Mouse (Mus musculus) embryo, embryonic 10.5 days (tissue): ENCODE results near the gene Ank.
A peak's percentile ranks its signal among the peaks of the same experiment; 100 is the strongest.

Experiments
- DNase-seq: peaks from one replicate; pipeline ENCODE4 v3.0.0-alpha.2; 2015; ENCODE audit warnings: low spot score

Ank gene

DNA sequence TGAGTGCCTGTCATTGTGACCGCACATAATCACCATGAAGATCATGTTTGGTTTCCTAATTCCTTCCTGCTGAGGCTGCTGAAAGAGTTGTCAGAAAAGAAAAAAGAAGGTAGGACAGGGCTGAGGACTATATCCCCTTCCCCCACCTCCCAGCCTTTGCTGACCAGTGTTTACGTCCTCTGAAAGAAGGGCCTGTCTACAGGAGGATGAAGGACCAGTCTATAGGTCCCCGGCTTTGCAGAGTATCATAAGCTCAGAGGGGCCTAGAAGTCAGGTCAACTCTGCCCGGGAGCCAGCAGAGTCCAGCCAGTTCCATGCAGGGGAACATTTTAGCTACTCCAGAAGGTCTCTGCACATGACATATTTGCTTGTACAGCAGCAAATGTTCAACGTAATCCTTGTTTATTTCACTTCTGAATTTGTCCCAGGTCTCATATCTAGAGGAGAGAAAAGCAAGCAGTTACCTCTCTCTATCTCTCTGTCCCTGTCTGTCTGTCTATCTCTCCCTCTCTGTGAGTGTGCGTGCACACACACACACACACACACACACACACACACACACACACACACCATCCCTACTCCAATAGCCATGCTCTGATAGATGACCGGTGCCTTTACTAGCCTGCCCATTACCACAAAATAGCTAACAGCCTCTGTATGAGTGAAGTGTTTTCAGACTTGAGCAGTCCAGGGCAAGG is 31.0 kb downstream of the Ank start:
- DNase-seq: peak; percentile 40

DNA sequence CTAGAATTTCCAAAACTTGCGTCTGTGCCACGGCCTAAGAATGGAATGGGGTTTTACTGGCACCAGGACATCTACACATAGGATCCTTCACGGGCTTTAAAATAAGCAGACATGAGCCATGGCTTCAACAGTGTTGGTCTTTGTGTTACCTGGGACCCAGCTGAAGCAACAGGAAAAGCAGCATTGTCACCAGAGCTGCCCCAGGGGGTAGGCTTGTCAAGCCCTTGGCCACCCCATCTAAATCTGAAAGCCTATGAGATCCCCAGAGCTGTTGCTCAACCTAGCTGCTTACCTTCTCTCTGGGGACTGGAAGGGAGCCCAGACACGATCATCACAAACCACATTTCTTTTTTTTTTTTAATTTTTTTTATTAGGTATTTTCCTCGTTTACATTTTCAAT is 31.6 kb downstream of the Ank start:
- no peak for DNase-seq

DNA sequence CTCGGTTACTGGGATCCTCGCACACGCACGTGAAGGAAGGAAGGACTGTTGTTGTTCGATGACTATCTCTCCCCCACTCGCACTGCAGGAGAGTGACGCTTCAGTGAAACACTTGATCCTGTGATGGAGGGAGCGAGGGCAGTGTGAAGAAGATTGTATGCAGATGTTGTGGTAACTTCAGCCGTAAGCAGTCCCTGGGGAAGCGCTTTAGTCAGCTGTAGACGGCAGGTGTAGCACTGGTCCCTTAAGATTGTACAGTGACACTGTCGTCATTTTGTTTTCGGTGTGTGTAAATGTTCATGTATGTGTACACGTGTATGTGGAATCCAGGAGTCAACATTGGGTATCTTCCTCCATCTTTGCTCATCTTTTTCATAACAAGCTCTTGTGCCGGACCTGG is 33.9 kb downstream of the Ank start:
- no peak for DNase-seq

DNA sequence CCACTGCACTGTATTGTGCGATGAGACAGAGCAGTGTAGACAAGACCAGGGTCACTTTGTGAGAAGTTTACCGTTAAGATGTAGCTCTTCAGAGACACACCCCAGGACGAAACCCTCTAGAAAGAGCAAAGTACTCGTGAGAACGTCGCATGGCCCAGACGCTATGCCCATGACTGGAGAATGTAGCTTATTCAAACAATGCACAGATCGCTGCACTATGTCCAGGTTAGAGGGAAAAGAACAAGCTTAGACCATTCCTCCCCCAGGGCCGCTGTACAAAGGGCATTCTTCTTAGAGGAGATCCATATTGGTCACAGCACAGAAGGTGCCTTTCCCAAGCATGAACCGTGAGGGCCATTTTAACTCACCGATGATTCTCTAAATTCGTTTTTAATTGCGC is 35.9 kb downstream of the Ank start:
- no peak for DNase-seq

DNA sequence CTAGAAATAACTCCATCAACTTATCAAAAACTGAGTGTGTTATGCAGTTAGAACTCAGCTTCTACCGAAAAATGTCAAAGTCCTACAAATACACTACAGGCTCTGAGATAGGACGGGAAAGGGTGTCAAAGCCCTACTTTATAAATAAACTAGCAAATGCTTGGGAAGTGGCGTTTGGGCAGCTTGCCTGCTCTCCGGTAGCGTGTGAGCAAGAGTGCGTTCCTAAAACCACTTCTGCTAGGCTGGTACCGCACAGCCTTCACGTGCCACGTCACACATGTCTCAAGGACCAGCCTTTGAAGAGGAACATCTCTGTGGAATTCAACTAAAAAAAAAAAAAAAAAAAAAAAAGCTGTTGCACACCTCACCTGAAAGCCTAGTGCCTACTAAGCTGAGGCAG is 36.7 kb downstream of the Ank start:
- no peak for DNase-seq

DNA sequence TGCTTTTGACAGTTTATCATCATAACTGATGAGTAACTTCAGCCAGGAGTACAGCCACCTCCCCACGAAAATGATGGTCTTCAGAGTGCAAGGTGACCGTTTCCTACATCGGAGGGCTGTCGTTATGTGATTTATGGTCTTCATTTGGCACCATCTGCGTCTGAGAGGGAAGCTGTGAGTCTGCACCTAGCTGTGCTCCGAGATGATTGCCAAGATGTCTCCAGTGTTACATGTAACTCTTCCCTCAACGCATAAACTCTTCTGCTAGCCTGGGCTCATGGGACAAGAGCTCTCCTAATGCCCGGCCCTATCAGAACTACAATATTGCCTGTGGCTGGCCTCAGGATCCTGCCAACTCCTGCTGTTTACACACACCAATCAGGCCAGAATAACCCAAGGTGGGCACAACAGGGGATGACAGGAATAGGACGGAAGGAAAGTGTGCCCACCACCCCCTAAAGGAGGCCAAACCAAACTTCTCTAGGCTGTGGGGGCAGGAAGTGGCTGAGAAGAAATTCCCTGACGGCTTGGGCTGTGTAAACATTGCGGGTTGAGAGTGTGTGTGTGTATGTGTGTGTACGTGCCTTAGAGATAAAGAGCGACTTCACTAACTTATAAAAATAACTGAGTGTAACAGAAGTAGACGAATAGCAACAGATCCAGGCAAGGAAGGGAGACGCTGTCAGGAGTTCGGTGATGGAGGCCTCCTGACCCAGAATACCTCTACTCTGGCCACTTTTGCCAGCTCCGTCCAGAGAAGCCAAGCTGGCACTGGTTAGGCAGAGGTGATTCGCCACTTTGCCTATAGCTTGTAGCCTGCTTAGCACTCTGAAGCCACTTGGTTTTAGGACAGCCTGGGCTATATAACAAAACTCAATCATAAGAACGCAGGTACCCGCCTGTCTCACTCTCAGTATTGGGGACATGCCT is 37.6 kb downstream of the Ank start:
- DNase-seq: no peak

DNA sequence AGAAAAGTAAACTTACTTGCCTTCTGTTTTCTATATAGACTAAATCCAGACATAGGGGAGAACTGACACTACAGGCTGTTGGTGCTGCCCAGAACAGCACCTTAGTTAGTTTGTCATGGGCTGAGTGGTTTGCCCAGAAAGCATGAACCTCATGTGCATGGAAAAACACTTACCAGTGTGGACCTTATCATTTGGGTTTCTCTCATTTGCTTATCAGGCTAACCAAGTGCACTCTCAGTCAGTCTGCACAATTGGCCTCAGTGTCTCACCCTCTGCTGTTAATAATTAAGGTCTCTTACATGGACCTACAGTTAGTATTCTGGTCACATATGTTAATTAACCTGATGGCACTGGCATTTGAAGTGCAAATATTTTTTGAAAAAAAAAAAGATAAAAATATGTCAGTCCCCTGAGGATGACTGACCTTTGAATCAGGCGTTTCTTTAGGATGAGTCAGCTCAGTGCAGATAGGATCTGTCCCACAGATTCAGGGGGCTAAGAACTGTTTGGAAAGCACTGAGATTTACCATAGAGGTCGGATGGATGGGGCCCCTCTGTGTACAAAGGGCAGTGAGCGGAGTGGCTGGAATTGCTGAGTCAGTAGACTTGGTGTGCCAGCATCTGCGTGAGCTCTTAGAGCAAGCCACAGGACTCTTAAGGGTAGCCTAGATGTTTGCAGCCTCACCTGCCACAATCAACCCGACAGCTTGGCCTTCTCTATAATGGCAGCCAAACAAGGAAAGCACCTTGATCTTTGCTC is 39.8 kb downstream of the Ank start:
- DNase-seq: no peak

DNA sequence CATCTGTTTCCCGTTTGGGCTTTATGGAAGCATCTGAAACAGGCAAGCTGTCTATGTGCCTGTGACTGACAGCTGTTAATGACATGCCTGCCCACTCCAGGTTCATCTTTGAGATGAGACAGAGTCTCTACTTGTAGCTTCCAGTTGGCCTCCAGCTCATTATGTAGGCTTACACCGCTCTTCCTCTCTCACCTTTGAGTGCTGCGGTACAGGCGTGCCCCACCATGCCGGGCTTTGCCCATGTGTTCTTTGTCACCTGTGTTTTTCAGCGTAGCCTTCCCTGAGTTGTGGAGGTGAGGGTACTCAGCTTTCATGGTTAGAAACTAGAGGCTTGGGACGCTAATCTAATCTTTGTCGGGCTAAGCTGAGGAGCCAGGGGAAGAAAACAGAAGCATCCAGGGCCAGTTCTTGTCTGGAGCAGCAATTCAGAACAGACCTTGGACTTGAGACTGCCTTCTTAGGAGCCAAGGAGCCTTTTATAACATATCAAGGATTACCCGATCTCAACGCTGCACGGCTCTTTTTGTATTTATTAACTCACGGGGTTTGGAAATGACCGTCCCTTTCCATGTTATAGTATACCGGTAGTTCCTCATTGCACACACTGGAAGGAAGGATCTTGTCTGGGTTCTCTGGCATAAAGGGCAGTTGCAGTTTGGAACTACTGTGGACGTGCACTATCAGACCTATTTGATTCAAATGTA is 40.6 kb downstream of the Ank start:
- no peak for DNase-seq

DNA sequence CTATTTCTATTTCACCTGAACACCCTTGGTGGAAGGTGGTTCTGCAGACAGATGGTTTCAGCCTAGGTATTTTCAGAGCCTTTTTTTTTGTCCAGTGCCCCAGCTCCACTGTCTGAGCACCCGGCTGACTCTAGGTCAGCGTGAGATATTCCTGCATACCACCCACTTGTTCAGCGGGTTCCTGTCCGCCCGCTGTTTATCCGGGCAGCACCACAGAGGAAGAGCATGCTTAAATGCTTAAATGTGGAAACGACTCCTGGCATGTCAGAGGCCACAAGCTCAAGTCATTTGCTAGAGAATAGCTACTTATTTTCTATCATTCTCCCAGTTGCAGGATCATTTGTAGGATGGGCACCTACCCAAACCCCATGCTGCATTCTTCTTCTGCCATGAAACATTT is 41.7 kb downstream of the Ank start:
- DNase-seq: no peak

DNA sequence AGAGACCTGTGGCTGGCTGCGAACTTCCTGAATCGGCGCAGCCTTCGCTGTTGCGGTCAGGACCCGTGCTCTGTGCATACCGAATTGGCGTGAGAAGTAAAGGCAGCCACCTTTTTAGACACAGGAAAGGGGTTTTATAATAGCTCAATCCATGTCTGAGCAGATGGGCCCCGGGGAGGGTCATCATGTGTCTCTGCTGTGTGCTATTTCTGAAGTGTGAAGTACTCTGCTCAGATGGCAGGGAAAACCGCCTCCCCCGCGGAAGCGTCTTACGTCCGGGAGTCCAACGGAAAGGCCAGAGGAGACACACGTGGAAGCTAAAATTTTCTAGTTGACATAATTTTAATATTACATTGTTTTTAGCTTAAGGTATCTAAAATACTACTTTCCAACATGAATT is 42.5 kb downstream of the Ank start:
- no peak for DNase-seq

DNA sequence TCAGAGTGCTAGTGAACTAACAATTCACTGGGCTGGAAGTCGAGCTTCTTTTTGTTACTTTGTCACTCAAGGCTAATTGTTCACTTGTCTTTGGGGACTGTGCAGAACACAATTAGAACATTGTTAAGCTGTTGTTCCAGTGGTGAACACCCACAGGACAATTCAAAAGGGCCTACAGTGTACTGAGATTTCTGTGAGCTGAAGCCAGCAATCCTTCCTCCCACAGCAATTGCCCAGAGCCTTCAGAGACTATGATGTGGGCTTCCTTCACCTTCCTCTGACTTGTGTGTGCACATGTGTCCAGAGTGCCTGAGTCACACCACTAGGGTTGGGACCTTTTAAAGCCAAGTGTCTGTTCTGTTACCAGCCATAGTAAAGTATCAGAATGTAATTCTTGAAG is 50.5 kb downstream of the Ank start:
- no peak for DNase-seq

DNA sequence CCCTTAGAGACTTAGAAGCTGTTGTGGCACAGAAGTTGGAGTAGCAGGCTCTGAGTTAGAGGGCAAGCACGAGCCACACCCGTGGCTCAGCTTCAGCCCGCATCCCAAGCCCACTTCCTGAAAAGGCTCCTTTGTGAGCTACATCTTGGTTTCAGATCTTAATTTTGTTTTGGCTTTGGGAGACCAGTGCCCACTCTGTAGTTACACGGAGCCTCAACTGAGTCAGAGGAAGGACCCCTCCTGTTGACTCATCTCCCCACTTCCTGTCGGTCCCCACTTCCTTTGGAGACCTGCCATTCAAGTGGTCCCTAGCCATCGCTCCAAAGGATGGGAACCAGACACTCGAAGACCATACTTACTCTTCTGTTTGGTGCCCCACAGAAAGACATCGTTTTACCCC is 51.5 kb downstream of the Ank start:
- no peak for DNase-seq

DNA sequence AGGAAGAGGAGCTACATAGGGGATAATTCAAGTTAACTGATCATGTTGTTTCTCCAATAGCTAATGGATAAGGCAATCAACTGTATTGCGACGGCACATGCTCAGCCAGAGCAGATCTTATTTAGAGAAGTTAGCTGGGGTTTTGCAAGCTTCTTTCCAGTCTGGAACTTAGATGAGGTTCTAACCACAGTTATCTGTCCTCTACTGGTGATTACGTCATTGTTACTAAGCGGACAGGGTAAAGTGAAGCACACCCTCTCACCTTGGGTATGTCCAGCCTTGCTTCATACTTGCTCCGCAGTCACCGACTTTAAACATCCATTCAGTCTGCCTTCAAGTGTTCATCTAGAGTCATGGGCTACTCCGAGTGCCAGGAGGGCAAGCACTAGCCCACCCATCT is 53.4 kb downstream of the Ank start:
- no peak for DNase-seq

DNA sequence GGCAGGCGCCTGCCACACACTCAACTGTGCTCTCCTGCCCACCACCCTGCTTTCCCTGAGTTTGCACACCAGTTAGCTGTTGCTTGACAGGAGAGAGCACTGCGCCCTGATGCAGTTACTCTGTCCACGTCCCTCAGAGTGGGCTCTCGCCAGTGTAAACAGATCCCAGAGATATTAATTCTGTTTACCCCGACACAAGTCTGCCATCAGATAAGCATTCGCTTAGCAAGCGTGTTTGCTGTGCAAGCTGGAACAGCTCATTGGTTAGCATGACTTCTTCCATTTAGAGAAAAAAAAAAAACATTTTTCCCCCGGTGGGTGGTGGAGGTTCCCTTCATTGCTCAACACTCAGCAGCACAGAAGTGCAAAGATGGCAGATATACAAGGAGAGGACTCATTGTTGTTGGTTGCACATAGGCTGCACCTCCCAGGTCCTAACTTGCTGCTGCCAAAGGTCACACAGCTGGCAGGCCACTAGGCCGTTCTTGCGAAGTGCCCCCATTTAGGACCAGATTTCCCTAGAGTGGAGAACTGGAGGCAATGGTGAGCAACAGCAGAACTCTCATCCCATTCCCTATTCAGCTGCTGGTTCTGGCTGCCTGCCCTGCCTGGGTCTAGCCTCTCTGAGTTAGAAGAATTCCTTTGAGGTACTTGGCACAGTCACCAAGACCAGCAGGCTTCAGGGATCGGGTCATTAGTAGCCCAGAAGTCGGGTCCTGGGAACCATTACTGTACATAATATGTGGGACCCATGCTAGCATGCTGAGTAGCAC is 58.9 kb downstream of the Ank start:
- DNase-seq: no peak

DNA sequence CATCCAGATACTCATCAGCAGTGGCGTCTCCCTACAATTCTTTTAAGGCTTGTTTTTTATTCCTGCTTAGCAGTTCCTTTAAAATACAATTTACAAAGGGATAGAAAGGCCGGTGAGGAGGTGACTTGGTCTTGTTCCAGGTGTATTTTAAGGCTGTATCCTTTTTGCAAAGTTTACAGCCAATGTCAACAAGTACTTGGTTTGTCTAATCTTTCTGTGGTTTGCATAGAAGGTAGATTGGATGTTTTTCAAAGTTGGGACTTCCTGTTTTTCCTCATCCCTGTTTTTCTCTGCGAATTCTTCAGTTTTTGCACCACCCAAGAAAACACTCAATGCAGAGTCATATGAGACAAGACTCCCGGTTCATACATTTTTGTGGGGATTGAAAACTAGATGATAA is 62.4 kb downstream of the Ank start:
- no peak for DNase-seq

DNA sequence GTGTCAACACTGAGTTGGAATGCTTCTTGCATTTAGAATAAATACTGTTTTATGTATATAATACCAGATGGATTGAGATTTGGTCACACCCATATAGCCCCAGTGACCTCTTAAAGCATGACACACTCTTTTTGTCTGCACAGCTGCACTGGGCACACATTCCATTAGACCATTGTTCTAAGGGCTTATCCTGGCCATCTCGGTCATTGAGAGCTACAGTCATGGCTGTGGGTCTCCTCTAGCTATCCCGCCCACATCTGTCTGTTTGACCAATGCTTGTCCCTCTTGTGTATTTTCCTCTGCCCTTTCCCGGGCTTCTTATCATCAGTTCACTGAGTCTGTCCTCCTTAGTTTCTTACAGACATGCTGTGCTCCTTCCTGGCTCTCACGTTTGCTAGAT is 63.5 kb downstream of the Ank start:
- DNase-seq: no peak

DNA sequence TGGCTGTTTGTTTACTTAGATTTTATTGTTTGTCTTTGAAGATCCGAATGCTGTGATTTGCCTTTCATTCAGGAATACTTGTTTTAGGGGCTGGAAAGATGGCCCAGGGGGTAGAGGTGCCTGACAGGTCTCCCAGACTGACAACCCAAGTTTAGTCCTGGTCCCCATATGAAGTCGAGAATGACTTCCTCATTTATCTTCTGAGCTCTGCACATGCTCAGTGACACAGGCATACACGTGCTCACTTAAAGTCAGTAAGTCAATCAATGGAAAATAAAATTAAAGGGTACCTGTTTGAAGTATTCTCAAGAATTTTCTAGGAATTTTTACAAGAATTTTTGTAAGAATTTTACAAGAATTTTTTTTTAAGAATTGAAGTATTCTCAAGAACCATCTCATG is 66.6 kb downstream of the Ank start:
- DNase-seq: no peak

DNA sequence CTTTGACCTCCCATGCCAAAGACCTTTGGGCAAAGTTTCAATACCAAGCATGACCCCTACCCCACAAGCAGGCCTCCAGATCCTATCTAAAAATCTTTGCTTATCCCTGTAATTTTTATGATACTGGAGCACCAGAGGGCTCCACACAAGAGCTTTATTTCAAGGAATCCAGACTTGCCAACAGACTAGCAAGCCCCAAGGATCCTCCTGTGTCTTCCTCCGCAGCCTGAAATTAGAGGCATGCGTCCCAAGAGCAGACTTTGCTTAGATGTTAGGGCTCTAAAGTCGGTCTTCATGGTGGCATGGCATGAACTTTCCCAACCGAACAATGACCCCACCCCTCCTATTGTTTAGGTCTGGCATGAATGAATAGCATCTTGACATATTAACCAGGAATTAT is 69.2 kb downstream of the Ank start:
- DNase-seq: no peak

DNA sequence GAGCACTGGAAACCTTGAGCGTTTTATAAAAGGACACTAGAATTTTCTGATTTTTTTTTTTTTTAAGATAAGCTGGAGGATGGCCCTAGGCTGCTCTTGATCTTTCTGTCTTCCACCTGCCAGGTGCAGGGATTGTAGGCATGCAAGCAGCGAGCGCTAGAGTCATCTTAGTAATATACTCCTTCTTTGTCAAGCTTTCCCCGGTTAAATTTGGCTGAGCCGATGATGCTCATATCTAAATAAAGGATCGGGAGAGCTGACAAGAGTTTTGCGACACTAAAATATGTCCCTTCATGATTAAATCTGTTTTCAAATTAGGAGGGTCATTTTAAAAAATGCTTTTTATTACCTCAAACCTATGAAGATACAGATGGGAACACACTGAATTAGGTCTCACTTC is 69.7 kb downstream of the Ank start:
- no peak for DNase-seq

DNA sequence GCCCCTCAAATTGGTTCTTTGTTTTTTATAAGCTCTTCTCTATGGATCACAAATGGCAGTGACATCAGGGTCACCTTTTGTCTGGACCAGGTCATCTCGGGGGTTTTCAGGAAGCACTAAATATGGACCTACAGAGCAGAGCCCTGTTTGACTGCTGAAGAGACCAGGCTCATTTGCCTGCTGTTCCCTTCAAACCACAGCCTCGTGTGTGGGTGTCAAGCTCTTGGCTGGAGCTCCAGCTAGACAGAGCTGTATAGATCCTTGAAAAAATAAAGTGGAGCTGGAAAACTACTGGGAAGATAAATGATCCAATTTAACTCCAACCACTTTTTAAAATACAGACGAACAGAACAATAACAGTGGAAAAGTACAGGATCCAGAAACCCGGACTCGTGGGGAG is 70.3 kb downstream of the Ank start:
- no peak for DNase-seq

DNA sequence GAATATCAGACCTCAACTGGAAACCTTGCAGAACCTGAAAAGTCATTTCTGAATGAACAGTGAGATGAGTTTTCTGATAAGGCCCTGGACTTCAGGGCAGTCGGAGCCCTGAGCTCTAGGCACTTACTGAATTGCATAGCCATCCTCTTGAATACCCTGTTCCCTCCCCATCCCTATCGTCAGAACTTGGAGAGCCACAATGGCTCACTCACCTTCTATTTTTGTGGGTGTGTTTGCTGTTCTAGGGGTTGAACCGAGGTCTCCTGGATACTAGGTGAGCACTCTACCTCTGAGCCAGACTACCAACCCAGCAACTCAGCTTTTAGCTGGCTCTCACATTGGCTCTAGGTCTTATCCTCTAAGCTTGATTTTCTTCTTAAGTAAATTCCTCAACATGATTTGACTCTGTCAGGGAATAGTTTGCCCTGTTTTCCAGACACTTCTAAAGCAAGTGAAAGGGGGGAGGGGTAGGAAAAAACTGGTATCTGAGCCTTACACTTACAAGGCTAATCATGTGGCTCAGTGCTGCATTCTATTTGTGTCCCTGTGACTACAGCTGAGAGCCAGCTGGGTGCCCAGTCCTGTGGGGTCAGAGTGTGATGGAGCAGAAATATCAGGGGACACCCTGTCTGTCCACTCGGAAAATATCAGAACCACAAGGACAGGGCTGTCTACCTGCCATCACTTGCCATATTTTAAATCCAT is 71.2 kb downstream of the Ank start:
- DNase-seq: no peak
